Mouse (Mus musculus) neural tube, embryonic 13.5 days (tissue): Measurements from ENCODE around the gene Hmgb2. TPM values are rescaled to one million over a fixed set of nuclear protein-coding genes. Genes with fewer than 3 reads are reported as not detected.
"Not testable (repeated sequence)": the region's sequence is repeated elsewhere in the genome, so short reads cannot be mapped to it uniquely, and the experiment has no call there.

Experiments used
- ATAC-seq: fragments of 200-750 bp; cut with Nextera tagmentation; 2 replicates; pipeline ENCODE4 v1.8.0; 2017; ENCODE audit warnings: low read depth, mild to moderate bottlenecking, moderate TSS enrichment, moderate library complexity
- H3K27ac ChIP-seq: fragments of 300-500 bp; sonication (generic); replicated peaks from 2 replicates; pipeline ENCODE4 v1.5.1; 2015; ENCODE audit warnings: moderate library complexity, mild to moderate bottlenecking, inconsistent platforms
- H3K27me3 ChIP-seq: fragments of 300-500 bp; sonication (generic); 2 replicates; pipeline ENCODE4 v1.6.1; 2015; ENCODE audit warnings: mild to moderate bottlenecking, inconsistent platforms
- H3K36me3 ChIP-seq: fragments of 300-500 bp; sonication (generic); 2 replicates; pipeline ENCODE4 v1.6.1; 2015; ENCODE audit warnings: mild to moderate bottlenecking, inconsistent platforms
- H3K4me1 ChIP-seq: fragments of 300-500 bp; sonication (generic); replicated peaks from 2 replicates; pipeline ENCODE4 v1.6.1; 2015; ENCODE audit warnings: inconsistent platforms
- H3K4me2 ChIP-seq: fragments of 300-500 bp; sonication (generic); 2 replicates; pipeline ENCODE4 v1.6.1; 2015; ENCODE audit warnings: inconsistent platforms, mild to moderate bottlenecking, moderate library complexity
- H3K4me3 ChIP-seq: fragments of 300-500 bp; sonication (generic); 2 replicates; pipeline ENCODE4 v1.5.1; 2015; ENCODE audit warnings: mild to moderate bottlenecking, inconsistent platforms
- H3K9ac ChIP-seq: fragments of 300-500 bp; sonication (generic); 2 replicates; pipeline ENCODE4 v1.6.1; 2015; ENCODE audit warnings: moderate library complexity, mild to moderate bottlenecking, inconsistent platforms
- H3K9me3 ChIP-seq: fragments of 300-500 bp; sonication (generic); 2 replicates; pipeline ENCODE4 v1.6.1; 2016; ENCODE audit warnings: inconsistent platforms
- WGBS: fragments of 180-500 bp; shearing (Covaris S2); methylation state at CpG from one replicate; pipeline ENCODE4 v1.1.7; 2015; 5-methylcytosine and 5-hydroxymethylcytosine counted together
- polyA plus RNA-seq: library from polyadenylated mRNA; unstranded; fragments of >200 nt; fragmentation: Nextera tagmentation; extraction: Ambion mirVana; gene quantifications from 2 replicates; pipeline ENCODE4 v1.2.1, GENCODE M21; 2015

Hmgb2 gene
- polyA plus RNA-seq, 1 experiment from 2014 or later: 87.2 TPM

- peak overlapping the region; percentile 82 for H3K4me3 ChIP-seq
- H3K36me3 ChIP-seq: peaks cover 3% of the 10 kb centered on the region; the same call in 1 of the 2 replicates
- H3K4me2 ChIP-seq: peak overlapping the region; percentile 74
- H3K9ac ChIP-seq: peak overlapping the region; percentile 94
- H3K27ac ChIP-seq: peak overlapping the region; percentile 80
- H3K27me3 ChIP-seq: no peaks in the 10 kb centered on the region
- H3K4me1 ChIP-seq: peaks cover 17% of the 10 kb centered on the region
- peak; percentile 52 for ATAC-seq
- 0% methylated on average over 25 of the region's 25 CpGs for WGBS
- H3K9me3 ChIP-seq: no peaks in the 10 kb centered on the region
Measured at GRCm38 (mm10) chr8:57488312-57488765, 23.4 kb upstream of the Hmgb2 start.

GRCm38 (mm10) chr8:57489366-57489765, 22.3 kb upstream of the Hmgb2 start:
- peaks cover 17% of the 10 kb centered on the region for H3K4me1 ChIP-seq
- H3K4me2 ChIP-seq: no peak overlapping the region
- no peaks in the 10 kb centered on the region for H3K27me3 ChIP-seq
- ATAC-seq: no peak
- H3K27ac ChIP-seq: no peak overlapping the region
- no peak overlapping the region for H3K9ac ChIP-seq
- WGBS: 100% methylated on average over 1 of the region's 1 CpGs
- no peak overlapping the region for H3K4me3 ChIP-seq
- no peaks in the 10 kb centered on the region for H3K36me3 ChIP-seq
- no peaks in the 10 kb centered on the region for H3K9me3 ChIP-seq

GRCm38 (mm10) chr8:57489896-57490295, 21.8 kb upstream of the Hmgb2 start:
- no peak for ATAC-seq
- no peaks in the 10 kb centered on the region for H3K9me3 ChIP-seq
- H3K4me1 ChIP-seq: peaks cover 17% of the 10 kb centered on the region
- H3K36me3 ChIP-seq: no peaks in the 10 kb centered on the region
- H3K4me3 ChIP-seq: no peak overlapping the region
- H3K27me3 ChIP-seq: no peaks in the 10 kb centered on the region
- H3K9ac ChIP-seq: no peak overlapping the region
- no peak overlapping the region for H3K27ac ChIP-seq
- no peak overlapping the region for H3K4me2 ChIP-seq

- peaks cover 6% of the 10 kb centered on the region; the same call in 1 of the 2 replicates for H3K4me1 ChIP-seq
- H3K9ac ChIP-seq: no peak overlapping the region
- H3K27ac ChIP-seq: no peak overlapping the region
- ATAC-seq: no peak
- no peaks in the 10 kb centered on the region for H3K36me3 ChIP-seq
- H3K9me3 ChIP-seq: no peaks in the 10 kb centered on the region
- H3K4me2 ChIP-seq: no peak overlapping the region
- H3K4me3 ChIP-seq: no peak overlapping the region
- WGBS: 95% methylated on average over 4 of the region's 4 CpGs
- H3K27me3 ChIP-seq: no peaks in the 10 kb centered on the region
Measured at GRCm38 (mm10) chr8:57491873-57492272, 19.8 kb upstream of the Hmgb2 start.

- peaks cover 11% of the 10 kb centered on the region for H3K4me1 ChIP-seq
- peak overlapping the region; percentile 37 for H3K4me2 ChIP-seq
- H3K27ac ChIP-seq: no peak overlapping the region
- H3K27me3 ChIP-seq: no peaks in the 10 kb centered on the region
- ATAC-seq: no peak; the same call in 1 of the 2 replicates
- no peaks in the 10 kb centered on the region for H3K9me3 ChIP-seq
- H3K9ac ChIP-seq: no peak overlapping the region; the same call in 1 of the 2 replicates
- 38% methylated on average over 8 of the region's 8 CpGs for WGBS
- no peak overlapping the region for H3K4me3 ChIP-seq
- no peaks in the 10 kb centered on the region for H3K36me3 ChIP-seq
Measured at GRCm38 (mm10) chr8:57498494-57498846, 13.2 kb upstream of the Hmgb2 start.

GRCm38 (mm10) chr8:57498847-57499511, 12.7 kb upstream of the Hmgb2 start:
- peak; percentile 67 for ATAC-seq
- H3K4me1 ChIP-seq: peaks cover 11% of the 10 kb centered on the region
- H3K36me3 ChIP-seq: no peaks in the 10 kb centered on the region
- no peak overlapping the region; the same call in 1 of the 2 replicates for H3K9ac ChIP-seq
- no peak overlapping the region; the same call in 1 of the 2 replicates for H3K27ac ChIP-seq
- WGBS: 38% methylated on average over 17 of the region's 17 CpGs
- no peaks in the 10 kb centered on the region for H3K27me3 ChIP-seq
- H3K9me3 ChIP-seq: no peaks in the 10 kb centered on the region
- H3K4me2 ChIP-seq: peak overlapping the region; percentile 37
- H3K4me3 ChIP-seq: no peak overlapping the region

GRCm38 (mm10) chr8:57503641-57504040, 8.1 kb upstream of the Hmgb2 start:
- H3K4me1 ChIP-seq: peaks cover 8% of the 10 kb centered on the region
- no peak overlapping the region for H3K4me3 ChIP-seq
- H3K27me3 ChIP-seq: no peaks in the 10 kb centered on the region
- no peaks in the 10 kb centered on the region for H3K36me3 ChIP-seq
- ATAC-seq: 0 out of 2 replicates have a peak, but pooled peaks have one; percentile 41
- no peaks in the 10 kb centered on the region for H3K9me3 ChIP-seq
- H3K4me2 ChIP-seq: no peak overlapping the region
- H3K27ac ChIP-seq: no peak overlapping the region
- no peak overlapping the region for H3K9ac ChIP-seq
- 52% methylated on average over 5 of the region's 5 CpGs for WGBS

- H3K27ac ChIP-seq, H3K9ac ChIP-seq, H3K4me3 ChIP-seq, H3K27me3 ChIP-seq, H3K9me3 ChIP-seq, ATAC-seq, H3K4me1 ChIP-seq, H3K36me3 ChIP-seq, H3K4me2 ChIP-seq: not testable (repeated sequence)
- 90% methylated on average over 1 of the region's 1 CpGs for WGBS
Measured at GRCm38 (mm10) chr8:57505500-57505899, 6.2 kb upstream of the Hmgb2 start.

GRCm38 (mm10) chr8:57507556-57508063, 4.1 kb upstream of the Hmgb2 start:
- Histone ChIP-seq H3K9me3 (no peaks in the 10 kb centered on the region), H3K4me2 (no peak overlapping the region), H3K36me3 (no peaks in the 10 kb centered on the region), H3K4me3 (no peak overlapping the region), H3K27me3 (no peaks in the 10 kb centered on the region), H3K27ac (no peak overlapping the region), H3K9ac (no peak overlapping the region), H3K4me1 (peaks cover 4% of the 10 kb centered on the region; the same call in 1 of the 2 replicates)
- 88% methylated on average over 4 of the region's 4 CpGs for WGBS
- no peak for ATAC-seq

- Histone ChIP-seq H3K4me2 (no peak overlapping the region), H3K4me1 (peaks cover 9% of the 10 kb centered on the region), H3K9ac (no peak overlapping the region), H3K9me3 (no peaks in the 10 kb centered on the region), H3K27ac (no peak overlapping the region), H3K27me3 (no peaks in the 10 kb centered on the region), H3K36me3 (no peaks in the 10 kb centered on the region), H3K4me3 (no peak overlapping the region)
- ATAC-seq: no peak
- WGBS: 85% methylated on average over 4 of the region's 4 CpGs
Measured at GRCm38 (mm10) chr8:57508657-57509056, 3.0 kb upstream of the Hmgb2 start.

GRCm38 (mm10) chr8:57510791-57511315, 854 bp upstream of the Hmgb2 start:
- H3K4me1 ChIP-seq: peaks cover 10% of the 10 kb centered on the region
- H3K27me3 ChIP-seq: no peaks in the 10 kb centered on the region
- H3K36me3 ChIP-seq: no peaks in the 10 kb centered on the region
- peak overlapping the region; percentile 64 for H3K27ac ChIP-seq
- WGBS: 2% methylated on average over 31 of the region's 31 CpGs
- no peaks in the 10 kb centered on the region for H3K9me3 ChIP-seq
- H3K4me2 ChIP-seq: peak overlapping the region; percentile 95
- H3K9ac ChIP-seq: peak overlapping the region; percentile 71
- no peak for ATAC-seq
- peak overlapping the region; percentile 82 for H3K4me3 ChIP-seq

- 0 out of 2 replicates have a peak, but pooled peaks cover 5% of the 10 kb centered on the region for H3K36me3 ChIP-seq
- no peaks in the 10 kb centered on the region for H3K9me3 ChIP-seq
- 1% methylated on average over 73 of the region's 96 CpGs for WGBS
- H3K4me2 ChIP-seq: peak overlapping the region; percentile 65
- peak; percentile 77 for ATAC-seq
- H3K4me3 ChIP-seq: peak overlapping the region; percentile 82
- H3K4me1 ChIP-seq: peaks cover 10% of the 10 kb centered on the region
- H3K27me3 ChIP-seq: no peaks in the 10 kb centered on the region
- peak overlapping the region; percentile 99 for H3K27ac ChIP-seq
- H3K9ac ChIP-seq: peak overlapping the region; percentile 95
Measured at GRCm38 (mm10) chr8:57512141-57513056, 692 bp downstream of the Hmgb2 start.
